Mouse (Mus musculus) kidney, adult 2 months (tissue): ENCODE measurements around the gene Calml3. TPM values are rescaled to one million over a fixed set of nuclear protein-coding genes. Genes with fewer than 3 reads are reported as not detected.
"Not testable (repeated sequence)": the region's sequence is repeated elsewhere in the genome, so short reads cannot be mapped to it uniquely, and the experiment has no call there.

ENCODE experiments used
- DNase-seq: peaks from one replicate; pipeline ENCODE4 v3.0.0; 2021
- H3K27ac ChIP-seq: fragments of 200-500 bp; 2 replicates; pipeline ENCODE4 v1.5.1; 2012; ENCODE audit warnings: low read depth, low read length, control low read depth, inconsistent platforms; ENCODE audit not compliant: insufficient read depth
- H3K27me3 ChIP-seq: fragments of 200-500 bp; replicated peaks from 2 replicates; pipeline ENCODE4 v1.6.1; 2012; ENCODE audit warnings: mild to moderate bottlenecking, moderate library complexity, low read length, inconsistent platforms; ENCODE audit not compliant: control insufficient read depth, insufficient read depth
- H3K36me3 ChIP-seq: fragments of 200-500 bp; 2 replicates; pipeline ENCODE4 v1.6.1; 2012; ENCODE audit warnings: mild to moderate bottlenecking, moderate library complexity, low read length, inconsistent platforms; ENCODE audit not compliant: control insufficient read depth, insufficient read depth
- H3K4me1 ChIP-seq: fragments of 200-500 bp; 2 replicates; pipeline ENCODE4 v1.6.1; 2011; ENCODE audit warnings: low read length; ENCODE audit not compliant: control insufficient read depth, insufficient read depth
- H3K4me3 ChIP-seq: fragments of 200-500 bp; 2 replicates; pipeline ENCODE4 v1.5.1; 2011; ENCODE audit warnings: mild to moderate bottlenecking, low read depth, low read length, control low read depth; ENCODE audit not compliant: insufficient read depth
- CTCF ChIP-seq: fragments of 200-500 bp; conservative IDR thresholded peaks from 2 replicates; pipeline ENCODE4 v1.5.1; 2011; ENCODE audit warnings: low read depth, mild to moderate bottlenecking, control low read depth, low read length, moderate library complexity, mixed read lengths; ENCODE audit not compliant: insufficient read depth, insufficient read length
- POLR2A ChIP-seq: fragments of 200-500 bp; IDR thresholded peaks from one replicate; pipeline ENCODE4 v1.6.1; 2011; ENCODE audit warnings: low read depth, low read length, control low read depth
- WGBS: fragments of 180-500 bp; shearing (Covaris S2); methylation state at CpG from one replicate; pipeline ENCODE4 v1.1.7; 2018; 5-methylcytosine and 5-hydroxymethylcytosine counted together
- polyA plus RNA-seq: library from polyadenylated mRNA; depleted of rRNA; stranded (reverse); fragments of >200 nt; gene quantifications from 2 replicates; pipeline ENCODE4 v1.2.3, GENCODE M21; 2012; rRNA removed

Calml3 gene
- polyA plus RNA-seq: 1.7 and 2.5 TPM in 2 replicates

DNA sequence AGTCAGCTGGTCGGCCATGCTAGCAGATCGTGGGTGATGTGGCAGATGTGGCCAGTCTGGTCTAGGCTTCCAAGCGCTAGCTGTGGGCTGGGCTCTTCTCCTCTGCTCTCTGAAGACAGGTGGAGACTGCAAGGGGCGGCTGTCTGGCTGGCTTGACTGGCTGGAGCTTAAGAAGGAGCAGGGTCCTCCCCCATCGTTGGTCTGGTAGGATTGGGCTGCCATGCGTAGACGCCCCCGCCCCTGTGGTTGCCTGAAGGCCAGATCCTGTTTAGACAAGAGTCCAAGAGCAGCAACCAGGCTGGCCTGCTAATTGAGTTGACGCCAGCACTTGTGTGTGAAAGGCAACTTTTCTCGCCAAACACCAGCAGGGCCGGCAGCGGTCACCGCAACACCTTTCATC lies at the start of gene Calml3:
Gene Calml3, minus strand, starts transcription at position 131 of the 400 bp plus-strand sequence.
- TF ChIP-seq POLR2A (no peak), CTCF (no peak)
- no peak within 1 kb of the TSS for H3K4me3 ChIP-seq
- H3K36me3 ChIP-seq: no peaks in the 10 kb centered on the region
- H3K27me3 ChIP-seq: no peaks in the 10 kb centered on the region
- 55% methylated on average over 13 of the region's 13 CpGs for WGBS
- H3K27ac ChIP-seq: no peak within 1 kb of the TSS
- peak; percentile 48 for DNase-seq
- peaks cover 3% of the 10 kb centered on the region; the same call in 1 of the 2 replicates for H3K4me1 ChIP-seq

DNA sequence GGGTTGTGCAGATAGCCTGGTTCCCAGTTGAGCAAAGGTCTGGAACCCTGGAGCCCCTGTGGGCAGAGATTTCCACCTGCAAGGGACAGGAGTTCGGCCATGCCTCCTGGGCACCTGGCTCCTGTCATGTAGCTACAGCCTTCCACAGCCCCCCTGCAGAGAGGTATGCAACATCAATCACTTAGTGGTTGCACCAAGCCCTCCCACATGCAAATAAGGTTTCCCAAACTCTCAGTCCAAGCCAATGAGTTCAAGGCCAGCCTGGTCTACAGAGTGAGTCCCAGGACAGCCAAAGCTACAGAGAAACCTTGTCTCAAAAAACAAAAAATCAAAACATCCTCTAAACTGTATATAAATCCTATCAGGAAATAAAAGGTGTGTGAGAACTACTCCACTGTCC lies 46.2 kb upstream of the Calml3 start:
- Histone ChIP-seq H3K27ac (no peak overlapping the region), H3K27me3 (no peaks in the 10 kb centered on the region), H3K4me3 (no peak overlapping the region), H3K4me1 (no peaks in the 10 kb centered on the region), H3K36me3 (no peaks in the 10 kb centered on the region)
- TF ChIP-seq CTCF: no peak
- no peak for TF ChIP-seq POLR2A
- WGBS: 83% methylated on average over 1 of the region's 1 CpGs
- no peak for DNase-seq

DNA sequence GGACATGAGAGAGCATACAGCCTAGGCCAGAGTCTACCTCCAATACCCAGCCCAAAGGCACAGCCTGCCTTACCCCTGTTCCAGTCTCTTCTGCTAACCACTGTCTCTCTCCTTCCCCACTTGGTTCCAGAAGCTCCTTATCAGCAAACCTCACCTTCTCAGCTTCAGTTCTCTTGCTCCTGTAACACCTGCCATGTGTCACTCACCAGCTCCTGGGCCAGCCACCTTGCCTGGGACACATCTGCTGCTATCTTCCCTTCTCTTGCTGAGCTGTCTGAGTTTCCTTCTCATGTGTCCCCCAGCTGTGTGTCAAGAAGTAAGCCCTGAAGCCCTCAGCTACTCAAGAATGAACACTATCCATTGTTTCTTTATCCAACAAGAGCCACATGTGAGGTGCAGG lies 36.5 kb upstream of the Calml3 start:
- H3K27me3 ChIP-seq, DNase-seq, H3K36me3 ChIP-seq, H3K4me1 ChIP-seq, H3K4me3 ChIP-seq, H3K27ac ChIP-seq: not testable (repeated sequence)

DNA sequence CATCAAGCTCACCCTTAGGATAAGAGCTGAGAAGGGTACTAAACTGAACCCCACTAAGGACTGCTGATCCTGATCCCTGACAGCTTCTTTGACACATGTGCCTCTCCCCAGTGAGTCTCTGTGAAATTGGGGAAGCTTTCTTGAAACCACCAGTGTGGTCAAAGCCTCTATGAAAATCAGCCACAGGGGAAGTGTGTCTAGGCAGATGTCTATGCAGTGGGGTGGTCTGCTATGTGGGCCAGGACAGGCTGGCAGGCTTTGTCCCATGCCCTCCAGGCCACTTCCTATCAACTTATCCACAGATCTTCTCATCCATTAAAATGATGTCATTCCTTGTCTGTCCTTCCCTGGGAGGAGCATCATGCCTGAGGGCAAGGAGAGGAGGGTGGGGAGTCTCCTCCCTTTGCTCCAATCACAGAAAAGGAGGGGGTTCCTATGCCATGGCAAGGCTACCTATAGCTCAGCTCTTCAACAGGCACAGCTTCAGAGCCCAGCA lies 33.2 kb upstream of the Calml3 start, which contains the start of gene Calm4:
Gene Calm4, plus strand, starts transcription at position 446 of the 496 bp plus-strand sequence.
- not testable (repeated sequence) for H3K4me3 ChIP-seq, H3K4me1 ChIP-seq, H3K36me3 ChIP-seq, H3K27ac ChIP-seq, H3K27me3 ChIP-seq, DNase-seq

DNA sequence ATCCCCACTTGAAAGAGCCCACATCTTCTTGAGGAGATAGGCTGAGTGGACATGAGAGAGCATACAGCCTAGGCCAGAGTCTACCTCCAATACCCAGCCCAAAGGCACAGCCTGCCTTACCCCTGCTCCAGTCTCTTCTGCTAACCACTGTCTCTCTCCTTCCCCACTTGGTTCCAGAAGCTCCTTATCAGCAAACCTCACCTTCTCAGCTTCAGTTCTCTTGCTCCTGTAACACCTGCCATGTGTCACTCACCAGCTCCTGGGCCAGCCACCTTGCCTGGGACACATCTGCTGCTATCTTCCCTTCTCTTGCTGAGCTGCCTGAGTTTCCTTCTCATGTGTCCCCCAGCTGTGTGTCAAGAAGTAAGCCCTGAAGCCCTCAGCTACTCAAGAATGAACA lies 29.5 kb upstream of the Calml3 start:
- H3K4me1 ChIP-seq, DNase-seq, H3K4me3 ChIP-seq, H3K27me3 ChIP-seq, H3K36me3 ChIP-seq, H3K27ac ChIP-seq: not testable (repeated sequence)

DNA sequence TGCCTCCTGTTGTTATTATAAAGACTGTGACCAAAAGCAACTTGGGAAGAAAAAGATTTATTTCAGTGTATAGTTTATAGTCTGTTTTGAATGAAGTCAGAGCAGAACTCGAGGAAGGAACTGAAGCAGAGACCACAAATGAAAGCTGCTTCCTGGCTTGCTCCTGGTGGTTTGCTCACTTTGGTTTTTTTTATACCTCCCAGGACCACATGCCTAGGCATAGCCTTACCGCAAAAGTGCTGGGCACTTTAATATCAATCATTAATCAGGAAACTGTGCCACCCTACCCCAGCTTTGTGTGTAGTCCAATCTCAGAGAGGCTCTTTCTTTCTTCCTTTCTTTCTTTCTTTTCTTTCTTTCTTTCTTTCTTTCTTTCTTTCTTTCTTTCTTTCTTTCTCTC lies 28.3 kb upstream of the Calml3 start:
- DNase-seq: peak; percentile 16
- H3K36me3 ChIP-seq: no peaks in the 10 kb centered on the region
- no peaks in the 10 kb centered on the region for H3K27me3 ChIP-seq
- TF ChIP-seq CTCF (no peak), POLR2A (no peak)
- H3K4me1 ChIP-seq: no peaks in the 10 kb centered on the region
- H3K27ac ChIP-seq: no peak overlapping the region
- no peak overlapping the region for H3K4me3 ChIP-seq
- 23% methylated on average over 2 of the region's 2 CpGs for WGBS

DNA sequence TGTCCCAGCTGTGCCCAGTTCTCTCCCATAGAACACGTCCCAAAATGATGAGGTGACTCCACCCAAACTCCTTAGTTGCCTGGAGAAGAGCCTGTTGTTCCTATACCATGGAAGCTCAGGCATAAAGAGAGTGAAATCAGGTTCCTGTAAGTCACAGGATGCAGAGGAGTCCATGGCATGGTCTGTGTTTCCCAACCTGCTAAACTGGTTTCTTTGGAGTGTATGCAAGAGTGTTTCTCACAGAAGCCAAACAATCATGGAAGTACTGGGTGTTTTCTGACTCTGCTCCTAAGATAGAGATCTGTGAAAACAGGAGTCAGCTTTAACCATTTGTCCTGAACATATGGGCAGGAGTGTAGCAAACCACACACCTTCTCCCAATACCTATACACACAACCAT lies 27.9 kb upstream of the Calml3 start:
- no peak for DNase-seq
- 56% methylated on average over 1 of the region's 1 CpGs for WGBS
- Histone ChIP-seq H3K27me3 (no peaks in the 10 kb centered on the region), H3K27ac (no peak overlapping the region), H3K4me1 (no peaks in the 10 kb centered on the region), H3K36me3 (no peaks in the 10 kb centered on the region), H3K4me3 (no peak overlapping the region)
- TF ChIP-seq POLR2A: no peak
- no peak for TF ChIP-seq CTCF

DNA sequence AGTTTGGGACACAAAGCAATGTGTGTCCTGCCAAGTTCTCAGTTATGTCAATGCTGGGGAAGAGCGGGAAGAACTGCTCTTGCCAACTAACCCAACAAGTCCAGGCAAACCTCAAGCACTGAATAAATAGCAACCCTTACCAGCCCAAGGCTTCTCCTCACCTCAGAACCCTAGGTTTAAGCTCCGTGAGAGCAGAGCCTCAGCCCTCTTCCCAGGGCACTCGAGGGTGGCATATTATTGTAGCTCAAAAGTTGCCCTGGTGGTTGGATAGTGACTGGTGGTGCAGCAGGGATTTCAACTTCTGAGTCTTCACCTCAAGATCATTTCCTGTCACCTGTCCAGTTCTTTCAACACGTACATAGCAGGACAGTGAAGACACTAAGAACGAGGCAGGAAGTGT lies 27.4 kb upstream of the Calml3 start:
- Histone ChIP-seq H3K27ac (no peak overlapping the region), H3K4me1 (no peaks in the 10 kb centered on the region), H3K36me3 (no peaks in the 10 kb centered on the region), H3K4me3 (no peak overlapping the region), H3K27me3 (no peaks in the 10 kb centered on the region)
- no peak for DNase-seq
- TF ChIP-seq POLR2A: no peak
- TF ChIP-seq CTCF: no peak
- WGBS: 87% methylated on average over 5 of the region's 5 CpGs
